Mouse (Mus musculus) heart, embryonic 12.5 days (tissue): Measurements from ENCODE around the gene Sidt2. TPM values are rescaled to one million over a fixed set of nuclear protein-coding genes. Genes with fewer than 3 reads are reported as not detected.

Source experiments
- ATAC-seq: fragments of 200-750 bp; cut with Nextera tagmentation; 2 replicates; pipeline ENCODE4 v1.8.0; 2017; ENCODE audit warnings: moderate TSS enrichment, moderate library complexity; ENCODE audit not compliant: insufficient number of reproducible peaks, low FRiP score
- H3K27ac ChIP-seq: fragments of 300-500 bp; sonication (generic); 2 replicates; pipeline ENCODE4 v1.5.1; 2016; ENCODE audit warnings: mild to moderate bottlenecking, moderate library complexity; ENCODE audit not compliant: poor library complexity, severe bottlenecking
- H3K27me3 ChIP-seq: fragments of 300-500 bp; sonication (generic); replicated peaks from 2 replicates; pipeline ENCODE4 v1.6.1; 2016; ENCODE audit warnings: mild to moderate bottlenecking, moderate library complexity
- H3K36me3 ChIP-seq: fragments of 300-500 bp; sonication (generic); 2 replicates; pipeline ENCODE4 v1.6.1; 2016; ENCODE audit warnings: mild to moderate bottlenecking, moderate library complexity
- H3K4me1 ChIP-seq: fragments of 300-500 bp; sonication (generic); replicated peaks from 2 replicates; pipeline ENCODE4 v1.6.1; 2016; ENCODE audit warnings: mild to moderate bottlenecking
- H3K4me2 ChIP-seq: fragments of 300-500 bp; sonication (generic); 2 replicates; pipeline ENCODE4 v1.6.1; 2016; ENCODE audit warnings: mild to moderate bottlenecking, moderate library complexity
- H3K4me3 ChIP-seq: fragments of 300-500 bp; sonication (generic); 2 replicates; pipeline ENCODE4 v1.5.1; 2016; ENCODE audit warnings: mild to moderate bottlenecking
- H3K9ac ChIP-seq: fragments of 300-500 bp; sonication (generic); 2 replicates; pipeline ENCODE4 v1.6.1; 2016; ENCODE audit warnings: mild to moderate bottlenecking, moderate library complexity
- H3K9me3 ChIP-seq: fragments of 300-500 bp; sonication (generic); replicated peaks from 2 replicates; pipeline ENCODE4 v1.6.1; 2016; ENCODE audit warnings: mild to moderate bottlenecking, moderate library complexity
- WGBS: fragments of 180-500 bp; shearing (Covaris S2); methylation state at CpG from one replicate; pipeline ENCODE4 v1.1.7; 2016; 5-methylcytosine and 5-hydroxymethylcytosine counted together
- polyA plus RNA-seq: library from polyadenylated mRNA; unstranded; fragments of >200 nt; fragmentation: Nextera tagmentation; extraction: Ambion mirVana; gene quantifications from 2 replicates; pipeline ENCODE4 v1.2.1, GENCODE M21; 2016

Gene Sidt2
- polyA plus RNA-seq, 1 experiment from 2014 or later: 48.5 TPM

- Histone ChIP-seq H3K27me3 (no peaks in the 10 kb centered on the region), H3K9me3 (no peaks in the 10 kb centered on the region), H3K4me2 (no peak overlapping the region), H3K27ac (peak overlapping the region; percentile 76; the same call in 1 of the 2 replicates), H3K4me1 (peaks cover 41% of the 10 kb centered on the region), H3K4me3 (no peak overlapping the region), H3K9ac (no peak overlapping the region), H3K36me3 (peaks cover 37% of the 10 kb centered on the region)
- ATAC-seq: peak; percentile 49
- 15% methylated on average over 3 of the region's 3 CpGs for WGBS
Measured at GRCm38 (mm10) chr9:45936883-45937282, 18.2 kb downstream of the Sidt2 start.

GRCm38 (mm10) chr9:45935628-45936210 lies 19.3 kb downstream of the Sidt2 start, which contains the start of gene Tagln:
Gene Tagln (minus strand): TSS chr9:45936058.
- Histone ChIP-seq H3K4me3 (peak within 1 kb of the TSS; percentile 46), H3K27ac (peak within 1 kb of the TSS; percentile 76), H3K9me3 (no peaks in the 10 kb centered on the region), H3K36me3 (peaks cover 36% of the 10 kb centered on the region), H3K27me3 (no peaks in the 10 kb centered on the region), H3K4me2 (peak within 1 kb of the TSS; percentile 71), H3K9ac (peak within 1 kb of the TSS; percentile 66), H3K4me1 (peaks cover 41% of the 10 kb centered on the region)
- WGBS: 3% methylated on average over 21 of the region's 21 CpGs
- peak; percentile 64 for ATAC-seq

DNA sequence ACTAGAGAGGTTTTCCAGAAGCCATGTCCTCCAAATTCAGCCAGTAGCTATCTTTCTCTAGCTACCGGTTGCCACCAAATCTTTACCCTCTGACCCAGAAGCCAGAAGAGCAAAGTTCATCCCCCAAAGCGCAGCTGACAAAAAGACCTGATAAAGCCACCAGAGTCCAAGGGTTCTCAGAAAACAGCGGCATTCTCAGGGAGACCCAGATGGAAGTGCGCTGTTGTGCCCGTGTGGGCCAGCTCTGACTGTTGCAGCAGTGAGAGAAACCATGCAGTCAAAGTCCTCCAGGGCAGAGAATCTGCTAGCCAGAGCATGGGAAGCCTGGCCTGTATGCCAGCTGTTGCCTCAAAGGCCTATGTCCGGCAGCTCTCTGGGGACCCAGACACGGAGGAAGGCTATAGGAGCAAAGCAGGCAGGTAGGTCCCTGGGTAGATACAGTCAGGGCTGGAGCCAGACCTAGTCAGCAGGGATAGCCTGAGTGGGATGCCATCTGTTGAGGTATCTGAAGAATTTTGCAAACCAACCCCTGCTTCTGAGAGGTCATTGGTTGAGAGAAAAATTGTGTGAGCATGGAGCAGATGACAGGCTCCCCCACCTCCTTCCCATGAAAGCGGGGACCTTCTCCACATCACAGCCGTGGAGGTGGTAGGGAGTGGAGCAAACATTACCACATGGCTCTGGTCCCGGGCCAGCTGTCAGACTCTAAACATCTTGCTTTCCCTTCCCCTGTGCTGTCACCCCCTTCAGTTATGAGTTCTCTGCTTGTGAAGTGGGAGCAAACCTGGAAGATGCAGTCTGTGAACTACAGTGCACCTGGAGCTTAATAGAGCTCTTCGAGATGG lies 22.3 kb downstream of the Sidt2 start:
- H3K36me3 ChIP-seq: peaks cover 41% of the 10 kb centered on the region
- peak overlapping the region; percentile 25; the same call in 1 of the 2 replicates for H3K4me3 ChIP-seq
- H3K9ac ChIP-seq: peak overlapping the region; percentile 13; the same call in 1 of the 2 replicates
- H3K9me3 ChIP-seq: no peaks in the 10 kb centered on the region
- H3K27me3 ChIP-seq: no peaks in the 10 kb centered on the region
- peaks cover 41% of the 10 kb centered on the region for H3K4me1 ChIP-seq
- 55% methylated on average over 11 of the region's 11 CpGs for WGBS
- H3K4me2 ChIP-seq: peak overlapping the region; percentile 71
- ATAC-seq: no peak
- 0 out of 2 replicates have a peak overlapping the region, but pooled peaks have one; percentile 4 for H3K27ac ChIP-seq

GRCm38 (mm10) chr9:45931958-45932357 lies 23.1 kb downstream of the Sidt2 start:
- H3K27ac ChIP-seq: 0 out of 2 replicates have a peak overlapping the region, but pooled peaks have one; percentile 9
- WGBS: 39% methylated on average over 1 of the region's 1 CpGs

GRCm38 (mm10) chr9:45929285-45929684 lies 25.8 kb downstream of the Sidt2 start:
- WGBS: 85% methylated on average over 5 of the region's 5 CpGs

More at GRCm38 (mm10) chr9:45931958-45932357, 23.1 kb downstream of the Sidt2 start:
- Histone ChIP-seq H3K4me2 (0 out of 2 replicates have a peak overlapping the region, but pooled peaks have one; percentile 71), H3K4me1 (peaks cover 41% of the 10 kb centered on the region), H3K4me3 (no peak overlapping the region), H3K9ac (0 out of 2 replicates have a peak overlapping the region, but pooled peaks have one; percentile 13), H3K36me3 (peaks cover 48% of the 10 kb centered on the region), H3K27me3 (no peaks in the 10 kb centered on the region), H3K9me3 (no peaks in the 10 kb centered on the region)
- no peak for ATAC-seq

GRCm38 (mm10) chr9:45919895-45920294 lies 35.2 kb downstream of the Sidt2 start:
- Histone ChIP-seq H3K27me3 (no peaks in the 10 kb centered on the region), H3K9me3 (no peaks in the 10 kb centered on the region), H3K4me1 (no peaks in the 10 kb centered on the region), H3K4me2 (no peak overlapping the region), H3K4me3 (no peak overlapping the region), H3K9ac (no peak overlapping the region), H3K27ac (no peak overlapping the region), H3K36me3 (peaks cover 86% of the 10 kb centered on the region)
- 53% methylated on average over 1 of the region's 1 CpGs for WGBS
- no peak for ATAC-seq

More at GRCm38 (mm10) chr9:45929285-45929684, 25.8 kb downstream of the Sidt2 start:
- Histone ChIP-seq H3K4me2 (no peak overlapping the region), H3K9me3 (no peaks in the 10 kb centered on the region), H3K27ac (no peak overlapping the region), H3K9ac (no peak overlapping the region), H3K27me3 (no peaks in the 10 kb centered on the region), H3K36me3 (peaks cover 64% of the 10 kb centered on the region), H3K4me1 (peaks cover 20% of the 10 kb centered on the region), H3K4me3 (no peak overlapping the region)
- no peak for ATAC-seq

DNA sequence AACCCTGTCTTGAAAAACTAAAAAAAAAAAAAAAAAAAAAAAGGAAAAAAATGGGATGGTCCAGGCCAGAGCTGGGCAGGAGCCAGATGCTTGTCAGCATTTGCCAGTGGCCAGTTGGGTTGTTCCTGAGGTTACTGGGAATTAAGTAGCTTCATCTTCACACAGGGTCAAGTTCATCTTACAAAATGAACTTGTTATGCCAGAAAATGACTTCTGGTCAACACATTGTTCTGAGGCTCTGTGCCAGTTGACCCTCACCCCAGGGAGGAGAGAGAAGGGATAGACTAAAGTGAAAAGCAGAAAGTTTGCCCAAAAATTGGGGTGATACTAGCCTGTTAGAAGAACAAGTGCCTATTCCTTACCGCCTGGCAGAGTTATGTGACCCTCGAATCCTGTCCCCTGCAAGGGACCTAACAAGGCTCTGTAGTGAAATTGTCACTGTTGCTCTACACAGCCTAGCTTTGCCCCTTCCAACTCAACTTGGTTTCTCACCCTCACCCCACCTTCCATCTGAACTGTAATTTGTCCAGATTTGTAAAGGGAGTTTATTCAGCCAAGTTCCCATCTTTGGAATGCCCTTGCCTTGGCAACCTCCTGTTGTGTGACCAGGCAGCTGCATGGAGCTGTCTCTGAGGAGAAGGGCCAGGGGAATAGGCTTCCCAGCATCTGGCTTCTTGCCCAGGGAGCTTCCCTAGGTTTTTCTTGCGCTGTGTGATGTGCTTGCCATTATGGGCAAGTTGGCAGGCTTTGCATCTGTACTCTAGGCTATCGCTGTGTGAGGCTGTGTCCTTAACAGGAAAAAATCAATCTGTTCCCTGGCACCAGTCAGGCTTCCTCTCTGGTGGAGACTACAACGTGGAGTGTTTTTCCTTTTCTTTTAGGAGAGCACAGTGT lies 37.8 kb downstream of the Sidt2 start:
- no peak for ATAC-seq
- no peak overlapping the region for H3K27ac ChIP-seq
- no peaks in the 10 kb centered on the region for H3K27me3 ChIP-seq
- H3K4me1 ChIP-seq: no peaks in the 10 kb centered on the region
- H3K9ac ChIP-seq: no peak overlapping the region
- 86% methylated on average over 5 of the region's 5 CpGs for WGBS
- peaks cover 95% of the 10 kb centered on the region for H3K36me3 ChIP-seq
- H3K4me3 ChIP-seq: no peak overlapping the region
- no peak overlapping the region for H3K4me2 ChIP-seq
- H3K9me3 ChIP-seq: no peaks in the 10 kb centered on the region

DNA sequence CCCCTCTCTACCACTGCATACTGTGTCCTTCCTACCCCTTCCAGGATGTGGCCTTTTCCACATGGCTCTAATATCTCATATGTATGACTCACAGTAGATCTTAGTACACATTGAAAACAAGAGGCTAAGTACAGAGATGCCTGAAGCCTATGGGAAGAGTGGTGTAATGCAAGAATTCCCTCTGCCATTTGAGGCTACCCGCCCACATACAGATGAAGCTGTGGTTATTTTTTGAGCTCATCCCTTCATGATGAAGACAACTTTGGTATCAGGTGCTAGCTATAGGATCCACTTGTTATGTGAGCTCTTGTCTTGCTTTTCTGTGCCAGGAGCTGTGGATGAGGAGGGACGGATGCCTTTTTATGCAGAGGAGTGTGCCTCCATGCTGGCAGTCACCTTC lies 39.4 kb downstream of the Sidt2 start:
- no peaks in the 10 kb centered on the region for H3K4me1 ChIP-seq
- ATAC-seq: no peak
- H3K36me3 ChIP-seq: peaks cover 97% of the 10 kb centered on the region
- WGBS: 85% methylated on average over 2 of the region's 2 CpGs
- no peaks in the 10 kb centered on the region for H3K27me3 ChIP-seq
- H3K9ac ChIP-seq: no peak overlapping the region
- no peaks in the 10 kb centered on the region for H3K9me3 ChIP-seq
- no peak overlapping the region for H3K4me3 ChIP-seq
- no peak overlapping the region for H3K27ac ChIP-seq
- H3K4me2 ChIP-seq: no peak overlapping the region

GRCm38 (mm10) chr9:45911673-45912072 lies 43.4 kb downstream of the Sidt2 start:
- 53% methylated on average over 1 of the region's 1 CpGs for WGBS
- Histone ChIP-seq H3K9ac (no peak overlapping the region), H3K27ac (no peak overlapping the region), H3K4me3 (no peak overlapping the region), H3K9me3 (no peaks in the 10 kb centered on the region), H3K4me1 (peaks cover 10% of the 10 kb centered on the region), H3K36me3 (peaks cover 79% of the 10 kb centered on the region), H3K27me3 (no peaks in the 10 kb centered on the region), H3K4me2 (no peak overlapping the region)
- ATAC-seq: no peak

DNA sequence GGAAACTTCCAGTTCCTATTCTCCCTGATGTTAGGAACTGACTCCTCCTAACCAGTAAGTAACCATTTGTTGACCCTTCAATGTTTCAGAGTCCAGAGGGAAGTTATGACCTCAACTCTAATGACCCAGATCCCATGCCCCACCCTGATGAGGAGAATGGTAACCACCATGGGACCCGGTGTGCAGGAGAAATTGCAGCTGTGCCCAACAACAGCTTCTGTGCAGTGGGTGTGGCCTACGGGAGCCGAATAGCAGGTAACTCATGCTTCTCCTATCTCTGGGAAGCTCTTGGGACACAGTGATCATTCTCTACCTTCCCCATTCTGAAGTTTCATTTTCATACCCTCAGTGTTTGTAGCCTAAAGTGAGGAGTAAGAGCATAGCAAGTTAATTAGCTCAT lies 44.1 kb downstream of the Sidt2 start:
- ATAC-seq: no peak
- Histone ChIP-seq H3K4me1 (peaks cover 10% of the 10 kb centered on the region), H3K9ac (no peak overlapping the region), H3K4me2 (no peak overlapping the region), H3K36me3 (peaks cover 72% of the 10 kb centered on the region), H3K4me3 (no peak overlapping the region), H3K9me3 (no peaks in the 10 kb centered on the region), H3K27me3 (no peaks in the 10 kb centered on the region), H3K27ac (no peak overlapping the region)
- WGBS: 86% methylated on average over 3 of the region's 3 CpGs
